Mouse (Mus musculus): ENCODE measurements around the gene Tmem129.

GRCm38 (mm10) chr5:33655251-33655840, 2.9 kb downstream of the Tmem129 start:
- TF ChIP-seq TCF3 (IDR thresholded peaks at IDR 0.05; ENCODE audit: insufficient read length, low read depth) (no peak), TCF12 (IDR thresholded peaks at IDR 0.05; ENCODE audit: insufficient read depth, poor library complexity, severe bottlenecking) (no peak), MYOD1 (IDR thresholded peaks at IDR 0.05; ENCODE audit: control insufficient read depth in 1 of 3, insufficient read length in 2 of 3, low read depth in 2 of 3) (no peak), POLR2A (IDR thresholded peaks at IDR 0.05; ENCODE audit: insufficient read length, low read depth) (no peak), USF1 (IDR thresholded peaks at IDR 0.05; ENCODE audit: low read depth) (no peak), E2F4 (IDR thresholded peaks at IDR 0.05; ENCODE audit: insufficient read depth) (no peak), MYOG (IDR thresholded peaks at IDR 0.05; ENCODE audit: control insufficient read depth in 1 of 3, insufficient read depth in 1 of 3, insufficient read length in 2 of 3, low read depth in 2 of 3) (no peak), POLR2AphosphoS2 (IDR thresholded peaks at IDR 0.05; ENCODE audit: insufficient read length, low read depth) (no peak), REST (IDR thresholded peaks at IDR 0.05; ENCODE audit: insufficient read depth, insufficient read length) (no peak), MAX (IDR thresholded peaks at IDR 0.05; ENCODE audit: low read depth) (no peak)
